Mouse (Mus musculus): ENCODE measurements at regions not wholly inside any gene's neighbourhood (a gene's known extent, or its start where the extent isn't known, plus 50 kb on each side); places are given as distances from the start of the nearest gene placed in this dataset.

DNA sequence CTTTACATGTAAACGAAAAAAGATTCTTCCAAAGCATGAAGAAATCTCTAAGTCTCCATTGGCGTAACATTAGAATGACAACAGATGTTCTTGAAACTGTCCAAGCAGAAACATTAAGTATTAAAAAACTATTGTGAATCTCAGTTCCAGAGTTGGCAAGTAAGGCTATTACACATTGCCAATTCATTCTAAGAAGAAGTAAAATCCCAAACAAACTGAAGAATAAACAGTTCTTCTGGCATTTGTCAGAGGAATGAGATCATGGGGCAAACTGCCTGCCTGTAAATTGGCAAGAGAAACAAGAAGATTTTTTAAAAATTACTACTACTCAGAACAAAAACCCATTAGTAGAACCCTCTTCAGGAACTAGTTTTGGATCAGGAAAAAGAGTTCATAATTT is 680.1 kb downstream of the Nova1 start:
- DNase-seq (ENCODE audit: low spot score in 2 of 2): peak; percentile 19 to 33

DNA sequence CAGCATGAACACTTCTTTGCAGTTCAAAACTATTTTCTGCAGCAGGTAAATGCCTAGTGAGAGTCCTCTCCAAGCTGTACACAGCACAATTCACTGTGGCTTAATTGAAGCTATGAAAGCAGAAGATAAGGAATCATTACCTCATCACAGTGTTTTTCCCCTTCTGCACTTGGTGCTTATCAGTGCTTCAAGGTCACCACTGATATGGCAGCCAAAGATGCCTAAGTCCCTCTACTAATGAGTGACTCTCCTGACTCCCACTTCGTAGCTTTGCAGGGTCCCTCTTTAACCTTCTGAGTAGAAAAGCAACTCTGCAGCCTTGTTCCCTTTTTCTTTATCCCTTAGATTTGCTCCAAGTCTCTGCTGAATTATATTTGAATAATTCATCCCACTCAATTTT is 692.9 kb downstream of the Nova1 start:
- DNase-seq (ENCODE audit: low spot score in 2 of 2): no peak

GRCm38 (mm10) chr12:46111352-46111751 is 707.4 kb downstream of the Nova1 start:
- no peak for DNase-seq (ENCODE audit: low spot score in 2 of 2)

- no peak for DNase-seq (ENCODE audit: low spot score in 2 of 2)
Observed at GRCm38 (mm10) chr12:46083356-46083755, 735.4 kb downstream of the Nova1 start.

DNA sequence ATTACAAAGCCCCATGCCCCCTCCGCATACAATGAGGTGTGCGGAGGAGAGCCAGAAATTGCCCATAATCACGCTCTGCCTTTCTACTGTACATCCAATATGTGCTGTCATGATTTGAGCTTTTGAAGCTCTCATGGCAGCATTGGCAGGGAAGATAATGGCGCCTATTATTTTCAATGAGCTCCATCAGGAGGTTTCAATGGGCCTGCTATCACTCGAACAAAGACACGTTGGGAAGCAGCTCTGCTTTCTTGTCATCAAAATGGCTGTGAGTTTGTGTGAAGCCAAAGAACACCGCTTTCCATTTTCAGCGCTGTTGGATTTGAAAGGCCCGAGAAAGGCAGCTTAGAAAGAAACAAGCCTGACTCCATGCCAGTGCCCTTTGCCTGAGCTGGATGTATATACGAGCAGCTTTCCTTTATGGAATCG is 742.9 kb downstream of the Nova1 start:
- no peak for DNase-seq (ENCODE audit: low spot score in 2 of 2)

DNA sequence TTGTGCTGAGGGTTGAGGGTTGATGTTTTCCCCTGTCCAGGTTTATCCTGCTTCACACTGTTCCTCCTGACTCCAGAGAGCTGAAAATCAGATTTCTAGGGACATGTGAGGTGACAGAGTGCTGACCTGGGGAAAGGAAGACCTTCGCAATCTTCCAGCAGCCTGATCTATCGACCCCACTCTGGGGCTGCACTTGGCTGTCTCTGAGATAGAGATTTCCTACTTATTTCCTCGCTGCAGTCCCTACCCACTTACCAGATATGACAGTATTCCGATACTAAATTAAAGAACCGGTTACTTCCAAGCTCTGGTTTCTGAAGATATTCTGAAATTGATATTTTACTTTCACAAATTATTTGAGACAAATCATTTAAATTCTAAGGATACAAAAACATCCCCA is 743.4 kb downstream of the Nova1 start:
- no peak for DNase-seq (ENCODE audit: low spot score in 2 of 2)

- no peak for DNase-seq (ENCODE audit: low spot score in 2 of 2)
Observed at GRCm38 (mm10) chr12:46066896-46067295, 751.8 kb downstream of the Nova1 start.

DNA sequence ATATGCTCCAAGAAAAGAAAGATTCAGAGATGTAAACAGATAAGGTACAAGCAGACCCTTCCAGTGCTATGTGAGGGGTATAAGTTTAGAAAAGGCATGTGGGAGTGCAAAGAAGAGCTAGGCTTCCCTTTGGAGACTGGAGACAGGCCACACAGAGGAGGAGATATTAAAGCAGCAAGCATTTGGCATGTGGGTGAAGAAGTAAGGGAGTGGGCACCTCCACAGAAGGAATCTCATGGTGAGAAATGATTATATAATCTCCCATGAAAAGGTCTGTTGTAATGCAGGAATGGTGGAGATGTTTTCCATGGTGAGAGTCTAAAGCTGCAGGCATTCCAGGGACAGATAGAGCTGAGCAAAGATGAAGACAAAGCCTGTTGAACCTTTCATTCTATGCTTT is 778.1 kb downstream of the Nova1 start:
- no peak for DNase-seq (ENCODE audit: low spot score in 2 of 2)

GRCm38 (mm10) chr12:46040216-46040615 is 778.5 kb downstream of the Nova1 start:
- DNase-seq (ENCODE audit: low spot score in 2 of 2): no peak

DNA sequence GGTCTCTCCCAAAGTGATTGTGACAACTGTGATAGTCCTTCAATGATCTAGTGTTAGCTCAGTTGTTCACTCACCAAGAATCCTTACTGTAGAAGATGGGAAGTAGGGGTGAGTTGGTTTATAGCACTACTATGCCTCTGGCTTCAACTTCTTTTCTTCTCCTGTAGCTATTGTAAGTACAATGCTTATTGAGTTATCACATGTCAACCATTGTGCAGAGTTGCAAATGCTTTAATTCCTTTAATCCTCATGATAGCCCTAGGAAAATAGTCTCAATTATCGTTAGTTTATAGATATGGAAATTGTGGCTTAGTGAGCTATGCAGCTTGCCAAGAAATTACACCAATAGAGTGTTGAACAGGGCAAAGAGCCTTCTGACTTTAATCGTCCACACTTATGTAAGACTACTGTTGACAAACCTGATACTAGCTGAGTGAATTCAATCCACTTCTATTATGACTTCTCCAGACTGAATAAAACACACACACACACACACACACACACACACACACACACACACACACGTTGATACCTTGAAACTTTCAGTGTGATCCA is 782.1 kb downstream of the Nova1 start:
- DNase-seq (ENCODE audit: low spot score in 2 of 2): no peak

DNA sequence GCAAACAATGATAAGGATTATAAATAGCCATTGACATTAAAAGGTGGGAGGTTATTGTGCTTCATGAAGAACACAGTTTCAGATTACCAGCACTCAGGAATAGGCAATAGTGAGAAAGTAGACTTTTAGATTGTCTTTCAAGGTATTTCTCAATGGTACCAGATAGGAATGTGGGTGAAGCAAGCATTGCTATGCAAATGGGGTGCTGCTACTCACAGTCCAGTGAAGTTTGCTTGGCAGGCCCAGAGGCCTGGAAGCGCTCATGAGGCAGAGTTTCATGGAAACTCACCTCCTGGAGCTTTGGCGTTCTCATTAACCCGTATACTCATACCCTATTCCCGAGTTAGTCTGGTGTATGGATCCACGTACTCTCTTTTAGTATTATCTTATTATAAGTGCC is 793.5 kb downstream of the Nova1 start:
- DNase-seq (ENCODE audit: low spot score in 2 of 2): no peak

- DNase-seq (ENCODE audit: low spot score in 2 of 2): no peak
Observed at GRCm38 (mm10) chr12:46021546-46021910, 797.2 kb downstream of the Nova1 start.

DNA sequence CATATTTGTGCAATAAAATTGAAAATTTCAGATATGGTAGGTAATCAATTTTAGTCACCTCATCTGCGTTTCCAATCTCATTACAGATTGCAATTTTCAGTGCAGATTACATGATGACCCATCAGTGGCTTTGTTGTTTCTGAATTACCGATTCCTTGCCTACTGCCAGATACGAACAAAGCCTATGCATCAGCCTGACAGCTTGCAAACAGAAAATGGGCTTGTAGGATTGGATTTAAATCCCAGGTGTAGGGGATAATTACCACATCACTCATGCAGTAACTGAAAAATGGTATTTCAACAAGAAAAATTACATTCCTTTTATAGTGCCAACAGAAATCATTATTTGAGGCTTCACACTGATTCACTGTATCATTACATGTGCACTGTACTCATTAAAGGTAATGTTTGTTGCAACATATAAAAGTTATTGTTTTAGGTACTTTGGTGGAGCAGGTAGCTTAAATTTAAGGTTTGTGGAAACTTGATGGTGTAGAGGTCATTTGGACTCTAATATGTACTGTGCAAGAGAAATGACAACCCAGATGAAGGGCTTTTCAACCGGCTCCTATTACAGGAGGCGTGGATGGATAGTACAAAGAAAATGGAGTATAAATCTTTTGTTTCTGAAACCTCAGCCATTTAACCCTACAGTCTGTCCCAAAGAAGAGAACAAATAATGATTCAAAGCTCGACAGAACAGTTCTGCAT is 797.7 kb downstream of the Nova1 start:
- no peak for DNase-seq (ENCODE audit: low spot score in 2 of 2)

- no peak for DNase-seq (ENCODE audit: low spot score in 2 of 2)
Observed at GRCm38 (mm10) chr12:45977691-45978414, 840.9 kb downstream of the Nova1 start.

GRCm38 (mm10) chr12:45975780-45976179 is 842.9 kb downstream of the Nova1 start:
- no peak for DNase-seq (ENCODE audit: low spot score in 2 of 2)

DNA sequence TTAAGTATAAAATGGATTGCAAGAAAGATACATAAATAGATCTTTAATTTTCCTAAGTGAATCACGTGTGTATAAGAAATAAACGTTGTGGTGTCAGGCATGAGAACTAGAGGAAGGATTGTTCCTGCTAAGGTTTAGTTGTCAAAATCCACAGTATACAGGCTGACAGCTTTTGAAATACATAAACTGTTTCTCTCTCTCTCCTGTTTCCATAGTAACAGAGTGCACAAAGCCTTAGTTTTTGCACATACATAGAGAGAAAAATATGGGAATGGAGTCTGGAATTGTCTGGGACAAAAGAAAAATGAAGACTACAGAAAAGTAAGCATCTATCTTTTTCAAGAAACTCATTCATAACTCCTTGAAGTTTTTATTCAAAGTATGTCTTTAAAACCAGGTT is 848.3 kb downstream of the Nova1 start:
- DNase-seq (ENCODE audit: low spot score in 2 of 2): no peak

GRCm38 (mm10) chr12:45969881-45970280 is 848.8 kb downstream of the Nova1 start:
- DNase-seq (ENCODE audit: low spot score in 2 of 2): no peak

DNA sequence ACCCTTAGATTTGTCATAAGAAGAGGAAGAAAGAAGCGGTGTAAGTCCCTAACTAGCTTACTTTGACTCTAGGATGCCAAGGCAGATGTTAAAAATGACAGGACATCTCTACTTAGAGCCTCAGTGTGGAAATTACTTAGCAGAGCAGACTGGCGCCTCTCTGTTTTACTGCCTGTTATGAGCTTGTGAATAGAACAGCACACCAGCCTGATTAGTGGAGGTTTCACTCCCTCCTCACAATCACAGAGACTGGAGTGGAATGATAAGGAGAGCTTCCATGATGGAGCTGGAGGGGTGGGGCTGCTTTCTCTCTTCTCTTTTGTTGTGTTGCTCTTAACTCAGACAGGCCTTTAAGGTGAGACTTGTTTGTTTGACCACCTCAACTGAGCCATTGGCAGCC is 871.8 kb downstream of the Nova1 start:
- DNase-seq (ENCODE audit: low spot score in 2 of 2): no peak

DNA sequence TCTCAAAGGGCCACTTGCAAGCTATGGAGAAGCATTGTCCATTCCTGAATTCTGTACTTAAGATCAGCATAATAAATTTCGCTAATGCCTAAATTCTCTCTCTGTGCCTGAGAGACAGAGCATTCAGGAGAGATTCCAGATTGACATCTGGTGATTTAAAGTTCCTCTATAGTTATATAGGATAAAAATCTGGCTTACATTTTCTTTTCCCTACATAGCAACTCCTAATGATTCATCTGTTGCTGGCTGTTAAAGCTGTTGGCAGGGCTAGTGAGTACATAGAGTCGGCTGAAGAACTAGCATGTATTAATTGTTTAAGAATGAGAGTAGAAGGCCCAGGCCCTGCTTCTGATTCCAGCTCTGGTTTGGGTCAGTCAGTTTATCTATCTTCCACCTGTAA is 870.0 kb upstream of the Stxbp6 start:
- DNase-seq (ENCODE audit: low spot score in 2 of 2): no peak

DNA sequence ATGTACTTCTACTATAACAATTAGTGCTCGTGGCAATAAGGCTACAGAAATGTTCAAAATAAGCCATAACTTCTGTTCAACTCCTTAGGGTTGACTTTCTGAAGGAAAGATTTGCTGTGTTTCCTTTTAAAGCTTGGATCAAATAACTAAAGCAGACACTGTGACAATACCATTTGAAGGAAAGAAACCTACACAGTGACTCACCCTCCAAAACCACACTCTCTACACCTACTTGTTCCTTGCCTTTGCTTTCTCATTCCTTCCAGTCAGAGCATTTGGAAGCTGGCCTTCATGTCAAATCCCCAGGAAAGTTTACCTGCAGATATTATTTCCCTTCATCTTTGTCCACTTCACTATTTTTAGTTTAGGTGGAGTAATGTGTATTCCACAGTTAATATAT is 867.9 kb upstream of the Stxbp6 start:
- no peak for DNase-seq (ENCODE audit: low spot score in 2 of 2)

- DNase-seq (ENCODE audit: low spot score in 2 of 2): no peak
Observed at GRCm38 (mm10) chr12:45933388-45933787, 858.9 kb upstream of the Stxbp6 start.

GRCm38 (mm10) chr12:45932251-45932650 is 857.7 kb upstream of the Stxbp6 start:
- no peak for DNase-seq (ENCODE audit: low spot score in 2 of 2)

- DNase-seq (ENCODE audit: low spot score in 2 of 2): peak in 1 of 2 experiments; percentile 8
Observed at GRCm38 (mm10) chr12:45929760-45930150, 855.2 kb upstream of the Stxbp6 start.

All from gastrocnemius, postnatal 4 days (tissue).